Mouse (Mus musculus): ENCODE data around the gene Slc7a5.

GRCm38 (mm10) chr8:121955825-121956500 is 48.5 kb upstream of the Slc7a5 start:
- TF ChIP-seq EP300 (IDR thresholded peaks at IDR 0.05; ENCODE audit: low read depth) (peak; percentile 68; the same call in 1 of the 2 replicates), CTCF (IDR thresholded peaks at IDR 0.05; ENCODE audit: low read depth) (no peak)

All from liver, postnatal 0 days (tissue).